Mouse (Mus musculus) left cerebral cortex, adult 8-10 months (tissue): ENCODE measurements around the gene Faf1. TPM values are rescaled to one million over a fixed set of nuclear protein-coding genes. Genes with fewer than 3 reads are reported as not detected.

Experiments
- DNase-seq, 2 experiments: peaks; one replicate each; pipeline ENCODE4 v3.0.0; 2022; ENCODE audit warnings: low spot score in 2 of 2
- total RNA-seq, 4 experiments: library from RNA; stranded (reverse); gene quantifications; 2 replicates each; pipeline ENCODE4 v1.2.4; 2022

The Faf1 gene
- total RNA-seq, 4 experiments from 2014 or later = 25.6 to 27.4 (median 27.1) TPM

- DNase-seq = no peak
These were observed 224.7 kb downstream of the Faf1 start for GRCm38 (mm10) chr4:109901076-109901475.

GRCm38 (mm10) chr4:109904487-109904886 is 228.1 kb downstream of the Faf1 start:
- no peak for DNase-seq

DNA sequence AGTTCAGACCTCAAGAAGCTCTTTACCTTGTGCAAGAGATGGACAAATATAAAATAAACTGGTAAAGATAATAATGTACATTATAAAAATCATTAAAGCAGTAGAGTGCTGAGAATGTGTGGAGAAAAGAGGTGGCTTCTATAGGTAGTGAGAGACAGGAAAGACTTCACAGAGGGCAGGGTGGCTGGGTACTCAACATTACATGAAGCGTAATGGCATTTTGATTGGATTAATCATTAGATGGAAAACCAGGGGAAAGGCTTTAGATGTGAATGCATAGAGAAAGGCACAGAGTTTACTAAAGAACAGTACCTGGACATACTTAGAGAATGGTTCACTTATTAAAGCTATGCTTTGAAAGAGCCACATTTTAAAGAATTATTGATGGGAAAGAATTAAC is 252.7 kb downstream of the Faf1 start:
- DNase-seq = no peak

DNA sequence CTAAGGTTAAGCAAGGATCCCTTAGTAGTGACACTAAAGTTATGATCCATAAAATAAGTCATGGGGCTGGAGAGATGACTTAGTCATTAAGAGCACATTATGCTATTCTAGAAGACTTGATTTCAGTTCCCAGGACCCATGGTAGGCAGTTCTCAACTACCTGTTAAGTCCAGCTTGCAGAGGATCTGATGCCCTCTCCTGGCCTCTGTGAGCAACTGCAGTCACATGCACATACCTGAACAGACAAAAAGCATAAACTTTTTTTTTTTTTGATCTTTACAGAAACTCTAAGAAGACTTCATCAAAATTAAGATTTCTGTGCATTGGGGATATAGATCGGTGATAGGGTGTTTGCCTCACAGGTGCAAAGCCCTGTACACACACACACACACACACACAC is 254.1 kb downstream of the Faf1 start:
- DNase-seq = no peak

DNA sequence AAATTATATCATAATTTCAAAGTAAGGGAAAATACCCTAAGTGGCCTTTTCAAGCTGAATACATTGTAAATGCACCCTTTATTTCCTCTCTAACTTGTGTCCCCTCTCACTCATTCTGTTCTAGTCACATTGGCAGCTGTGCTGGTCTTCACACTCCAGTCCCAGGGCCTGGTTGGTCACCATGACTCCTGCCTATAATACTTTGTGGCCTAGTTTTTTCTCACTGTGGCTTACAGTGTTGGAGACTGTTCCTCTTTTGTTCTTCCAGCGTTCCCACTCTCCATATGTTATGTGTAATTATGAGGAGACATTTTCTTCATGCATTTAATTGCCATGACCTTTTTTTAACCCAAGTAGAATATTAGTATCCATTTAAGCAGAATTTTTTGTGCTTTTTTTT is 254.5 kb downstream of the Faf1 start:
- no peak for DNase-seq

DNA sequence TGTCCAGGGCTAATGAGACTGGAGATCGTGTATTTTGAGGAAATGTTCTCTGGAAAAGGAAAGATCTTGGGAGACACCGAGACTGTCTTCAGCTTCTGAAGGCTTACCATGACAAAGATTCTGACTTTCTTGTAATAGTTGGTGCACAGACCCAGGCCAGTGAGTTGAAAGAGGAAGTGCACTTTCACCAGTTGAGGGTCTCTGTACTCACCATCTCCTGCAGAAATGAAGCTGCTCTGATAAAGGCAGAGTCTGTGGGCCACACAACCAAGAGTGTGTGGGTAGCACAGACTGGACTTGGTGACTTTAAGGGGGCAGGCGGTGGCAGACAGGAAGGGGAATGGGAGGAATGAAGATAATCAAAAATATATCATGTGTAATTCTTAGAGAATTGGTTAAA is 260.2 kb downstream of the Faf1 start:
- DNase-seq = no peak

DNA sequence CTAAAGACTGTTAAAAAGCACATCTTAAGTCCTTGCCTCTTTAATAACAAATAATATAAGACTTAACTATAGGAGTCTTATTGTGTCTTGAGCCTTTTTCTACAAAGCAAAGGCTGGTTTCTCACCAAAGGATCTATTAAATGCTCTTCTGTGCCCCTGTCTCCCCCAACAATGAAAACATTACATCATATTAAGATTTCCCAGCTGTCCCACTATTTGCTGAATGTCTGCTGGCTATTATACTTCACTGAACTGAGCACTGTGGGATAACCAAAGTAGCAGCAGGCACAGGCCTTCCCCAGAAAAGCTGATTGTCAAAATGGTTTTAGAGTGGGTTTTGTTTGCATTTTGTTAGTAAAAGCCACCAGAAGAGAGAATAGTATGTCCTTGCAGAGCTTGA is 262.9 kb downstream of the Faf1 start:
- DNase-seq = no peak

DNA sequence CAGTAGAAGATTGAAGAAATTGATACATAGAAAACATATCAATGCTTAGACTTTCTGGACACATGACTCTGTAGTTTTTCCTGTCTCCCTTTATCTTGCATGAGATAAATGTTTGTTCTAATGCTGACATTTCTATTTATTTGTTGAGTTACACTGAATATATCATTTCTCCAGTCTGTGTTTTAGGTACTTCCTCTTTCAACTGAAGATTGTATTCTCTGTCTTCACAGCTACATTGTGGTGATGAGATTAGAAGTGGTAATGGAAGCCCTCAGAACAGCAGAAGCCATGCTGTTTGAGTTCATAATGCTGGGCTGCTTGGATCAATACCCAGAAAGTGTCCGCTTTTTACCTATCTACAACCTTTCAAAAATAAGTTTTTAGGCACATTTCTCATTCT is 269.2 kb downstream of the Faf1 start:
- no peak for DNase-seq

DNA sequence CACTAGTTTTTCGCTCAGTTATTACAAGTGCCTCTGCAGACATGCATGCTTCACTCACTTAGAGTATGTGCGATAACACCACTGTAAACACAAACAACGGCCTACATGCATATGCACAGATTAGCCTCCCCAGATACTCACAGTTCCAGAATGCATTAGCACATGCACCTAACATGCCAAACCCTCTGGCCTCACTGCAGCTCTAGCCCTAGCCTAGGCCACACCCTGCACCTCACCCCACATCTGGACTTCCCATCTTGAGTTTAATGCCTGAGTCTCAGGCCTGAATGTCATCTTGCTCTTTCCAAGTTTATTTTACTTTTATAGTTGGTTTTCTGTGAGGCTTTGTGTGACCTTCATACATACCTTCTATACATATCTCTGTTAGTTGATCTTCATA is 272.9 kb downstream of the Faf1 start:
- no peak for DNase-seq

- no peak for DNase-seq
These were observed 277.1 kb downstream of the Faf1 start for GRCm38 (mm10) chr4:109953509-109953908.

- DNase-seq = no peak
These were observed 284.0 kb downstream of the Faf1 start for GRCm38 (mm10) chr4:109960201-109960935.

GRCm38 (mm10) chr4:109963570-109964279 is 287.3 kb downstream of the Faf1 start:
- DNase-seq = no peak

- no peak for DNase-seq
These were observed 293.2 kb downstream of the Faf1 start for GRCm38 (mm10) chr4:109969561-109969960.

DNA sequence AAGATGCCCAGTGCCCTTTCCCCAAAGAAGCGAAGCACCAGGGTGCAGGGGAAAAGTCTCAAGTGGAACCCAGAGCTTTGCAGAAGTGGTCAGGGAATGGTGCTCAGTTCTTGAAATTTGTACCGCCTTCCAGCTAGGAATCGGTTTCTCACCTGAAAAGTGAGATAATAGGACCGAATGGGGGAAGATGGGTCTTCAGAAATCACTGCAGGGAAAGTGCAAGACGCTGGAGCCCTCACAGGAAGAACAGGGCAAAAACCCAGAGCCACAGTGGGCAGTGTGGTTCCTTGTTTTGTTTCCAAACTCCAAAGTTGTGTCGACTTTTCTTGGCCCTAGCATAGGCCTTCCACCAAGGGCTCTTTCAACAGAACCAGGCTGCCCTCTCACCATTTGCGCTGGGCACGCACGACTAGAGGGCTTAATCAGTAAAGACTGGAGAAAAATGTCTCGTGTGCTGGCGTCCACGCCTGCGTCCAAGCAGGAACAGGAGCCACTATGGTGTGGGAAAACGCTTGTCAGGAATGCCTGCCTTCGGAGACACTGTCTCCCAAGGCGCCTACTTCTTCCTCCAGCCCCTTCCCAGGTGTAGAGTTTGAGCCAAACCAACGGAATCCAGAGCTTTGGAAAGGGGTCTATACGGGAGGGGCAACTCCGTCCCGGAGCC is 297.7 kb downstream of the Faf1 start:
- DNase-seq = no peak

- no peak for DNase-seq
These were observed 298.4 kb downstream of the Faf1 start for GRCm38 (mm10) chr4:109974655-109975380.

DNA sequence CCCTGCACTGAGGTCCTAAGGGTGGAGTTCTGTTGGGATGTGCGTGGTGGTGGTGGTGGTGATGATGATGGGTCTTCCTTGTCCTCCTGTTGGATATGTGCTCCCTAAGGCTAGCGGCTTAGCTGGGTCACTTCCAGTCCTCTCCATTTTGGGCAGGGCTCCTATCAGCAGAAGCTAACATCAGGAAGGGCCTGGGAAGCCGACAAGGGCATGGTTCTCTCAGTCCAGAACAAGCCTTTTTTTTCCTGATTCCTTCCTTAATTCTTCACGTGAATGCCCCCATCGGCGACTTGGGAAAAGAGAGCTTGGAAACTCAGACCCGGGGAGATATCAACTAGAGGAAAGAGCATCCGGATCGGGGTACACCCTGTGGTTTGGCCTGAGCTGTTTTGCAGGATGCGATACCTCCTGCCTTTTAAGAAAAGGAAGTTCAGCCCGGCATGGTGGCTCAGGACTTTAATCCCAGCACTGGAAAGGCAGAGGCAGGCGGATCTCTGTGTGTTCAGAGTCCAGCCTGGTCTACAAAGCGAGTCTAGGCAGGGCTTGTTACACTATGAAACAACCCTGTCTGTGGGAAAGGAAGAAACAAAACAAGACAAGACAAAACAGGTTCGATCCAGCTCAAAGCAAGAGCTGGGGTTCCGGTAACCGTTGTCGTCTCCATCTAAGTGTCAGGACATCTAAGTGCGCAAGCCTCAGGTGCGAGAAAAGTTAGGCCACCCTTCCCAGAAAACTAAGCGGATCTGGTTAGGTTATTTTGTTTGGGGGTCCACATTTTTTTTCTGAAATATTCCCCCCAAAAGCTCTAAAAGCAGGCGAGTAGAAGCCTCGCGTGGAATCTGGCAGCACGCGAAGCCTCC is 299.2 kb downstream of the Faf1 start:
- no peak for DNase-seq

DNA sequence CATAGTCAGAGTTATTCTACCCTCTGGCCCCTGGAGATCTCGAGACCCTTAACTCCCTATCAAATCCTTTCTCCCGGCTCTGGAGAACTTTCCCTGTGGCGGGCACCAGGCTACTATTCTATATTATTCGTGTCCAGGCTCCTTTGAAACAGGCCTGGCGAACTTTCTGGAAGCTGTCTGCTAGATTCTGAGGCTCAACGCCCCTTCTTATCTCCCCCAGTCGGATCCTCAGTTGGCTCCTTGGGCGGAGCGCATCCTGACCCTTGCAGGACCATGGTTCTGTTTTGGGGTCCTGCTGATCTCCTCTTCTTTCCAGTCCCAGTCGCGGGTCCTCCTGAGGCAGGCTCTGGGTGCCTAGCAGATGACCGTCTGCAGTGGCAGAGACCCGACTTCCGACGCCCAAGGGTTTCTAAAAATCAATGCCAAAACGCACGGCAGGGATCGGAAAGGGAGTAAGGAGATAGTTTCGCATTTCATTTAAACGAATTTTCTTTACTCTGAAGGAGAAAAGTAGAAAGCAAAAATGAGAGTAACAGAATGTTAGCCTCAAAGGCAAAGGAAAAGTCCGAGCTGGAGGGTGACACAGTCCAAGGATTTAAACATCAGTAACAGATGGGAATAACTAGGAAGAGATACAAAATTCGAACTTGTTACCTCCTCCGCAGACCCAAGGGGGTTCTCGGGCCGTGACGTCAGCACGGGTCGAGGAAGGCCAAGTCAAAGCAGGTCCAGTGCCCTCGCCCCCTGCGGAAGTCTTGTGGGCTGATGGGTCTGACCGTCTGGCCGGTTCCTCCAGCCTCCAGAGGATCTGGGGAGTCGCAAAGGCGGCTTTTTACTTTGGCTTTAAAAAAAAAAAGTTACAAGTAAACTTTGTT is 300.1 kb downstream of the Faf1 start:
- no peak for DNase-seq

GRCm38 (mm10) chr4:109977148-109978067 is 301.0 kb downstream of the Faf1 start, which contains the start of gene Dmrta2:
Gene Dmrta2 (plus strand): TSS chr4:109978053.
- peak in 1 of 2 experiments; percentile 47 for DNase-seq
